Mouse (Mus musculus) stomach, embryonic 14.5 days (tissue): ENCODE results near the gene Rnf208. TPM values are rescaled to one million over a fixed set of nuclear protein-coding genes. Genes with fewer than 3 reads are reported as not detected.

ENCODE experiments used
- ATAC-seq: fragments of 200-750 bp; cut with Nextera tagmentation; 2 replicates; pipeline ENCODE4 v1.8.0; 2017; ENCODE audit warnings: low read depth, moderate TSS enrichment; ENCODE audit not compliant: insufficient number of reproducible peaks, insufficient read depth, low FRiP score
- H3K27ac ChIP-seq: fragments of 300-500 bp; sonication (generic); 2 replicates; pipeline ENCODE4 v1.5.1; 2014; ENCODE audit warnings: mild to moderate bottlenecking, low read length, moderate library complexity, mixed read lengths
- H3K27me3 ChIP-seq: fragments of 300-500 bp; sonication (generic); 2 replicates; pipeline ENCODE4 v1.6.1; 2014; ENCODE audit warnings: low read length, control low read depth, mixed read lengths; ENCODE audit not compliant: control insufficient read depth, insufficient read depth
- H3K36me3 ChIP-seq: fragments of 300-500 bp; sonication (generic); 2 replicates; pipeline ENCODE4 v1.6.1; 2014; ENCODE audit warnings: mild to moderate bottlenecking, control low read depth, low read length, moderate library complexity, mixed read lengths; ENCODE audit not compliant: control insufficient read depth, insufficient read depth
- H3K4me1 ChIP-seq: fragments of 300-500 bp; sonication (generic); 2 replicates; pipeline ENCODE4 v1.6.1; 2014; ENCODE audit warnings: low read length, control low read depth, mixed read lengths; ENCODE audit not compliant: control insufficient read depth, insufficient read depth
- H3K4me2 ChIP-seq: fragments of 300-500 bp; sonication (generic); replicated peaks from 2 replicates; pipeline ENCODE4 v1.6.1; 2014; ENCODE audit warnings: low read depth, low read length, control low read depth
- H3K4me3 ChIP-seq: fragments of 300-500 bp; sonication (generic); 2 replicates; pipeline ENCODE4 v1.5.1; 2014; ENCODE audit warnings: low read depth, low read length, control low read depth
- H3K9ac ChIP-seq: fragments of 300-500 bp; sonication (generic); replicated peaks from 2 replicates; pipeline ENCODE4 v1.6.1; 2014; ENCODE audit warnings: low read depth, mild to moderate bottlenecking, control low read depth, low read length, moderate library complexity, mixed read lengths
- H3K9me3 ChIP-seq: fragments of 300-500 bp; sonication (generic); 2 replicates; pipeline ENCODE4 v1.6.1; 2016; ENCODE audit warnings: low read depth, low read length, control low read depth; ENCODE audit not compliant: control insufficient read depth
- WGBS: fragments of 180-500 bp; shearing (Covaris S2); extraction: QIAGEN DNeasy Blood & Tissue Kit; methylation state at CpG from one replicate; pipeline ENCODE4 v1.1.7; 2014; 5-methylcytosine and 5-hydroxymethylcytosine counted together
- polyA plus RNA-seq: library from polyadenylated mRNA; unstranded; fragments of >200 nt; fragmentation: Nextera tagmentation; extraction: Ambion mirVana; gene quantifications from 2 replicates; pipeline ENCODE4 v1.2.1, GENCODE M21; 2014

The Rnf208 gene
- polyA plus RNA-seq, 1 experiment from 2014 or later, result 11.9 TPM

- Histone ChIP-seq H3K9me3 (no peaks in the 10 kb centered on the region), H3K27ac (no peak overlapping the region), H3K4me2 (no peak overlapping the region), H3K27me3 (no peaks in the 10 kb centered on the region), H3K4me3 (no peak overlapping the region), H3K9ac (no peak overlapping the region), H3K4me1 (0 out of 2 replicates have a peak, but pooled peaks cover 4% of the 10 kb centered on the region), H3K36me3 (no peaks in the 10 kb centered on the region)
- no peak for ATAC-seq
- 56% methylated on average over 5 of the region's 5 CpGs for WGBS
These were observed 7.4 kb upstream of the Rnf208 start for GRCm38 (mm10) chr2:25234551-25235220.

GRCm38 (mm10) chr2:25236614-25237013, 5.4 kb upstream of the Rnf208 start, which contains the start of gene Rnf224:
TSS of gene Rnf224 (minus strand) at chr2:25236787.
- Histone ChIP-seq H3K4me2 (no peak within 1 kb of the TSS), H3K9ac (no peak within 1 kb of the TSS; the same call in 1 of the 2 replicates), H3K27me3 (0 out of 2 replicates have a peak, but pooled peaks cover 3% of the 10 kb centered on the region), H3K27ac (no peak within 1 kb of the TSS), H3K36me3 (no peaks in the 10 kb centered on the region), H3K4me1 (peaks cover 16% of the 10 kb centered on the region; the same call in 1 of the 2 replicates), H3K9me3 (no peaks in the 10 kb centered on the region), H3K4me3 (no peak within 1 kb of the TSS)
- 34% methylated on average over 8 of the region's 8 CpGs for WGBS
- ATAC-seq, result no peak

- H3K27ac ChIP-seq, result no peak overlapping the region
- 60% methylated on average over 4 of the region's 4 CpGs for WGBS
- no peak overlapping the region for H3K9ac ChIP-seq
These were observed 4.5 kb upstream of the Rnf208 start for GRCm38 (mm10) chr2:25237522-25237921.

GRCm38 (mm10) chr2:25238106-25238505, 3.9 kb upstream of the Rnf208 start:
- no peak for ATAC-seq
- H3K27ac ChIP-seq, result no peak overlapping the region

More at GRCm38 (mm10) chr2:25237522-25237921, 4.5 kb upstream of the Rnf208 start:
- 0 out of 2 replicates have a peak, but pooled peaks cover 8% of the 10 kb centered on the region for H3K27me3 ChIP-seq
- H3K4me3 ChIP-seq, result no peak overlapping the region
- no peaks in the 10 kb centered on the region for H3K36me3 ChIP-seq
- ATAC-seq, result no peak
- H3K4me1 ChIP-seq, result peaks cover 18% of the 10 kb centered on the region; the same call in 1 of the 2 replicates
- no peaks in the 10 kb centered on the region for H3K9me3 ChIP-seq
- no peak overlapping the region for H3K4me2 ChIP-seq

GRCm38 (mm10) chr2:25239766-25240165, 2.3 kb upstream of the Rnf208 start:
- H3K4me2 ChIP-seq, result no peak overlapping the region
- H3K36me3 ChIP-seq, result no peaks in the 10 kb centered on the region
- H3K4me3 ChIP-seq, result no peak overlapping the region
- ATAC-seq, result no peak
- peaks cover 18% of the 10 kb centered on the region; the same call in 1 of the 2 replicates for H3K4me1 ChIP-seq
- 96% methylated on average over 3 of the region's 3 CpGs for WGBS
- no peaks in the 10 kb centered on the region for H3K9me3 ChIP-seq
- no peak overlapping the region for H3K27ac ChIP-seq
- H3K9ac ChIP-seq, result no peak overlapping the region
- 0 out of 2 replicates have a peak, but pooled peaks cover 11% of the 10 kb centered on the region for H3K27me3 ChIP-seq

More at GRCm38 (mm10) chr2:25238106-25238505, 3.9 kb upstream of the Rnf208 start:
- Histone ChIP-seq H3K4me2 (no peak overlapping the region), H3K9ac (no peak overlapping the region), H3K9me3 (no peaks in the 10 kb centered on the region), H3K36me3 (no peaks in the 10 kb centered on the region), H3K27me3 (0 out of 2 replicates have a peak, but pooled peaks cover 11% of the 10 kb centered on the region), H3K4me1 (peaks cover 18% of the 10 kb centered on the region; the same call in 1 of the 2 replicates), H3K4me3 (no peak overlapping the region)

GRCm38 (mm10) chr2:25240310-25240709, 1.7 kb upstream of the Rnf208 start:
- Histone ChIP-seq H3K4me2 (peak overlapping the region; percentile 97), H3K9me3 (no peaks in the 10 kb centered on the region), H3K4me1 (peaks cover 18% of the 10 kb centered on the region; the same call in 1 of the 2 replicates), H3K9ac (no peak overlapping the region), H3K36me3 (no peaks in the 10 kb centered on the region), H3K27me3 (0 out of 2 replicates have a peak, but pooled peaks cover 11% of the 10 kb centered on the region), H3K27ac (peak overlapping the region; percentile 58; the same call in 1 of the 2 replicates), H3K4me3 (peak overlapping the region; percentile 29)
- 49% methylated on average over 8 of the region's 8 CpGs for WGBS
- ATAC-seq, result peak; percentile 5; the same call in 1 of the 2 replicates

- Histone ChIP-seq H3K9ac (no peak overlapping the region), H3K4me3 (peak overlapping the region; percentile 29), H3K4me1 (peaks cover 18% of the 10 kb centered on the region; the same call in 1 of the 2 replicates), H3K27ac (peak overlapping the region; percentile 58; the same call in 1 of the 2 replicates), H3K9me3 (no peaks in the 10 kb centered on the region), H3K27me3 (0 out of 2 replicates have a peak, but pooled peaks cover 11% of the 10 kb centered on the region), H3K36me3 (no peaks in the 10 kb centered on the region), H3K4me2 (peak overlapping the region; percentile 97)
- 2% methylated on average over 29 of the region's 29 CpGs for WGBS
- peak; percentile 88 for ATAC-seq
These were observed 1.2 kb upstream of the Rnf208 start for GRCm38 (mm10) chr2:25240723-25241437.

- H3K4me1 ChIP-seq, result peaks cover 18% of the 10 kb centered on the region; the same call in 1 of the 2 replicates
- no peaks in the 10 kb centered on the region; the same call in 1 of the 2 replicates for H3K36me3 ChIP-seq
- peak overlapping the region; percentile 97 for H3K4me2 ChIP-seq
- no peak overlapping the region for H3K27ac ChIP-seq
- ATAC-seq, result no peak
- H3K4me3 ChIP-seq, result peak overlapping the region; percentile 41
- H3K9me3 ChIP-seq, result no peaks in the 10 kb centered on the region
- no peak overlapping the region for H3K9ac ChIP-seq
- H3K27me3 ChIP-seq, result 0 out of 2 replicates have a peak, but pooled peaks cover 11% of the 10 kb centered on the region
- 21% methylated on average over 6 of the region's 6 CpGs for WGBS
These were observed 648 bp upstream of the Rnf208 start for GRCm38 (mm10) chr2:25241438-25241775.
